Mouse (Mus musculus): ENCODE measurements at regions not wholly inside any gene's neighbourhood (a gene's known extent, or its start where the extent isn't known, plus 50 kb on each side); places are given as distances from the start of the nearest gene placed in this dataset.

DNA sequence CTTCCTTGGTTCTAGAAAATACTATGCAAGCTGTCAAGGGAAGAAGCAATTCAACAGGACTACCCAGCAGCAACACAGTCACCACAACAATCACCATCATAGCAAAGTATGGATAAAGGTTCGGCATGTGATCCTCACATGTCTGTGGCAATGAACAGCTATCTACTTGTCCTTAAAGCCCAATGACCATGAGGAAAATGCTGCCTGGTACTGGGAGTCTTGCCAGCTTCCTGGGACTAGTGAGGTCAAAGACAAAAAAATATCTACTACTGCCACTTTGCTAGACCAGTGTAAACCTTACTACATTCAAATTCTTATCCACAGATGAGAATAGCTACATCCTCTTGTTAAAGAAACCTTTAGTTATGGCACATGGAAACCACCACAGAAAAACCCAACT lies 346.3 kb downstream of the Wdr20rt start:
- ATAC-seq (ENCODE audit: low TSS enrichment), result no peak

DNA sequence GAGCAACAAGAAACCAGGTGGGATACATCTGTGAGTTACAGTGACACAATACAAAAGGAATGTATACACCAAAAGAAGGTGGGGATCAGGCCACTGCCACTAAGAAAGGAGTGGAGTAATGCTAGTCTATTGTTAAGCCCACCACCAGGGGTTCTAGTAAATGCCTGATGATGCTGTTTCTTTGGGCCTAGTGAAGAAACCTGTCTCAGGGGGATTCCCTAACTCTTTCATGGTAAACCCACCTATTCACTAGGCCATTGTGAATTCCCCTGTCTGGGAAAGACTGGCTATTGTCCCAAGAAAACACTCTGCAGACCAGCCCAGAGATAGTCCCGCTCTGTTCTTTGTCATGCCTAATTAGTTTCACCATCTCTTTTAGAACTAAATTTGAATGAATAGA lies 368.2 kb downstream of the Wdr20rt start:
- no peak for ATAC-seq (ENCODE audit: low TSS enrichment)

- ATAC-seq (ENCODE audit: low TSS enrichment), result no peak
Measured at GRCm38 (mm10) chr12:65594075-65594474, 368.8 kb downstream of the Wdr20rt start.

GRCm38 (mm10) chr12:65644232-65644631 lies 418.9 kb downstream of the Wdr20rt start:
- ATAC-seq (ENCODE audit: low TSS enrichment), result no peak

DNA sequence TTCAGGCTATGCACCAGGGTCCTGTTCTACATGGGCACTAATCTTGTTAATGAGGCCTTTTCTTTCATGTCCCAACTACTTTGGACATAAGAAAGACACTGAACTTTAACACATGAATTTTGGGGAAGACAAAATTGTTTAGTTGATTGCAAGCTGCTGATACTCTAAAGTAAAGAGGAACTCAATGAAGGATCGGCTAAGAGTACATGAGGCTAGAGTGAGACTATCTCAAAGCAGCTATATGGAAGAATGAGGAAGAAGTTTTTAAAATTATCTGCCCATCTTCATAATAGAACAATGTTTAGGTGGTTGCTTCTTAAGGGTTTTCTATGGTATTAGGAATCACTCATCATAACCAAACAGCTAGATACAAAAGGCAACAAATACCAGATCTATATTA lies 431.5 kb downstream of the Wdr20rt start:
- no peak for ATAC-seq (ENCODE audit: low TSS enrichment)

GRCm38 (mm10) chr12:65671673-65672072 lies 446.4 kb downstream of the Wdr20rt start:
- ATAC-seq (ENCODE audit: low TSS enrichment), result no peak

GRCm38 (mm10) chr12:65673193-65673592 lies 447.9 kb downstream of the Wdr20rt start:
- ATAC-seq (ENCODE audit: low TSS enrichment), result peak; percentile 59; the same call in 1 of the 2 replicates

DNA sequence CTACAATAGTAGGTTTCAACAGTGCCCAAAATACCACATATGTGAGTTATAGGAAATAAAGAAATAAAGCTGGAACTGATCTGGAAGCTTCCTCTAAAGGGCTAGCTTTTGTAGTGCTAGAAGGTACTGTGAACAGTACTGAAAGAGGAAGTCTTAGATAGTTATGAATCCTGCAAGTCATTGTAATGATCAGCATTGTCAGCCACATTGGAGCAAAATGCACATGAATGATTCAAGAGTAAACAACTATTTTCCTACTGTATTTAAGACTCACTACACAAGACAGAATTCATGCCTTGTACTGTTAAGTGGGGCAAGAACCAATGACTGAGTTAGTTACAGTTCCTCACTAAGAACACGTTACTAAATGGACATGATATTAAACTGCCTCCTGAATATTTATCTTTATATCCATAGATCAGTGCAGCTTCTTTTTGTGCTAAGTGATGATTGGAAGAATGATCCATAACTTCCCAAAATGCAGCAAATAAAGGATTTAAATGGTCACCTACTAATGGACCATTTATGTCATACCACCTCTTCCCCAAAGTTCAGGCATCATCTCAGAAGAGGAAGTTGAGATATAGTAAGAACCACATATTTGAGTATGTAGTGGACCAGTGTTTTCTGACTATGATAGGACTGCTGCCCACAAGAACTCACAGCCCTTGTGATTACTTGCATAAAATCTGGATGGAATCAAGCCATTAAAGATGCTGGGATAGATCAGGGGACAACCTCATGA lies 449.8 kb downstream of the Wdr20rt start:
- ATAC-seq (ENCODE audit: low TSS enrichment), result no peak

DNA sequence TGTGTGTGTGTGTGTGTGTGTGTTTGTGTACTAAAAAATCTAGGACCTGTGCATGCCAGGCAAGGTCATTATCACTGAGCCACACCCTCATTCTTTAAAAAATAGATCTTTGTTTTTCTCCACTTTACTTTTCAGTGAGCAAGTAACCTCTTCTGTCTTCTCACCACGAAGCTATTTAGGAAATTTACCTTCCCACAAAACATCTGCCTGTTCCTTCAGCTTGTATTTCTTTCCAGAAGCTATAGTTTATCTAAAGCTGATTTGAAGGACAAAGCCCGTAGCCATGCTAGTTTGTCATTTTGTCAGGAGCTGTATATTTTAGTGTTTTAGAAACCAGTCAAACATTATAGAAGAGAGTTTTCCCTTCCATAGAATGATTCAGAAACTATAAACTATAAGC lies 455.0 kb downstream of the Wdr20rt start:
- ATAC-seq (ENCODE audit: low TSS enrichment), result peak; percentile 83

GRCm38 (mm10) chr12:65681826-65682225 lies 456.5 kb downstream of the Wdr20rt start:
- peak; percentile 76 for ATAC-seq (ENCODE audit: low TSS enrichment)

GRCm38 (mm10) chr12:65704985-65705384 lies 479.7 kb downstream of the Wdr20rt start:
- no peak for ATAC-seq (ENCODE audit: low TSS enrichment)

DNA sequence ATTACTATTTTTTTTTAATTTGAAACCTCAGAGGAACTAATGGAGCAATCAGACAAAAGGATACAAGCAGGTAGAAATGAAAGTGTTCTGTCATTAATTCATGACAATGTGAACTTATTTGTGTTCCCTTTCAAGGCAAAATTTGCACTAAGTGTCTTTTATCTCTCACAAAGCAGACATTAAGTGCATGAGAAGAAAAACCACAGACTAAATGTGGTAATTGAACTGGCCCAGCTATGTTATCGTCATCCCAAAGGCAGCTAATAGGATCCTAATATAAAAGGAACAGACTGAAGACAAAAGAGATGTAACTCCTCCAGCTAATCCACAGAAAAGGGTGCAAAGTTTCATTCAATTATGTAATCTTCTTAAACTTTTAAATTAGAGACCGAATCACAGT lies 487.0 kb downstream of the Wdr20rt start:
- ATAC-seq (ENCODE audit: low TSS enrichment), result no peak
